Mouse (Mus musculus) kidney, postnatal 0 days (tissue): ENCODE data around the gene Prkd1. TPM values are rescaled to one million over a fixed set of nuclear protein-coding genes. Genes with fewer than 3 reads are reported as not detected.

ENCODE experiments used
- ATAC-seq: fragments of 200-750 bp; cut with Nextera tagmentation; replicated peaks from 2 replicates; pipeline ENCODE4 v1.8.0; 2017; ENCODE audit warnings: low read depth, moderate number of reproducible peaks, moderate TSS enrichment, moderate library complexity; ENCODE audit not compliant: low FRiP score
- DNase-seq: peaks from one replicate; pipeline ENCODE4 v3.0.0-alpha.2; 2016; ENCODE audit warnings: low spot score
- H3K27ac ChIP-seq: fragments of 300-500 bp; sonication (generic); 2 replicates; pipeline ENCODE4 v1.5.1; 2014; ENCODE audit warnings: mild to moderate bottlenecking
- H3K27me3 ChIP-seq: fragments of 300-500 bp; sonication (generic); 2 replicates; pipeline ENCODE4 v1.6.1; 2014; ENCODE audit warnings: low read length, mixed read lengths; ENCODE audit not compliant: insufficient read depth
- H3K36me3 ChIP-seq: fragments of 300-500 bp; sonication (generic); 2 replicates; pipeline ENCODE4 v1.6.1; 2014; ENCODE audit warnings: low read length, mixed read lengths; ENCODE audit not compliant: insufficient read depth
- H3K4me1 ChIP-seq: fragments of 300-500 bp; sonication (generic); replicated peaks from 2 replicates; pipeline ENCODE4 v1.6.1; 2014; ENCODE audit warnings: antibody characterized with exemption, low read length, mixed read lengths; ENCODE audit not compliant: insufficient read depth
- H3K4me2 ChIP-seq: fragments of 300-500 bp; sonication (generic); 2 replicates; pipeline ENCODE4 v1.6.1; 2014; ENCODE audit warnings: mild to moderate bottlenecking, low read length, moderate library complexity, mixed read lengths
- H3K4me3 ChIP-seq: fragments of 300-500 bp; sonication (generic); replicated peaks from 2 replicates; pipeline ENCODE4 v1.5.1; 2014; ENCODE audit warnings: low read depth, low read length
- H3K9ac ChIP-seq: fragments of 300-500 bp; sonication (generic); 2 replicates; pipeline ENCODE4 v1.6.1; 2014; ENCODE audit warnings: low read depth, low read length
- H3K9me3 ChIP-seq: fragments of 300-500 bp; sonication (generic); replicated peaks from 2 replicates; pipeline ENCODE4 v1.6.1; 2016; ENCODE audit warnings: low read length, inconsistent platforms, mixed read lengths
- CTCF ChIP-seq: IDR thresholded peaks from 2 replicates; pipeline ENCODE4 v1.5.1; 2016; ENCODE audit warnings: antibody characterized with exemption, low read depth, mild to moderate bottlenecking, moderate library complexity
- WGBS: fragments of 180-500 bp; shearing (Covaris S2); extraction: QIAGEN DNeasy Blood & Tissue Kit; methylation state at CpG from one replicate; pipeline ENCODE4 v1.1.7; 2014; 5-methylcytosine and 5-hydroxymethylcytosine counted together
- polyA plus RNA-seq: library from polyadenylated mRNA; unstranded; fragments of >200 nt; fragmentation: Nextera tagmentation; extraction: Ambion mirVana; gene quantifications from 2 replicates; pipeline ENCODE4 v1.2.1, GENCODE M21; 2015

The Prkd1 gene
- polyA plus RNA-seq, 1 experiment from 2014 or later: 5.5 TPM

DNA sequence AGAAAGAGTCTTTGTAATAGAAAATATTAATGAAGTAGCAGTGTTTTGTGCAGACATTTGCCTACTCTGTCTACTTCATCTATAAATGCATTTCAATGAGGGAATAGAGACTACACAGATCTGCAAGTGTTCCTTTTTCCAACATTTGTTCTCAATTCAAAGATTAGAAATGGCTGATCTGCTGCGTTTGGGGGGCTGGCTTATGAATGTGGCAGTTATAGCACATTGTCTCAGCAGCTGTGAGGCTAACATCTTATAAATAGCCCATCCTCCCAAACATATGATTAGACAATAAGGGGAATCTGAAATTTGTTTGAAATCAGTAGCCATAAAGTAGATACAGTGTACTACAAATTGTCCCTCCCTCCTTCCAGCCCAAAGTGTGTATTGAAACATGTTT is 83.7 kb downstream of the Prkd1 start:
- no peaks in the 10 kb centered on the region for H3K27me3 ChIP-seq
- ATAC-seq (no peak), DNase-seq (no peak)
- H3K36me3 ChIP-seq: no peaks in the 10 kb centered on the region
- no peaks in the 10 kb centered on the region for H3K9me3 ChIP-seq
- H3K4me2 ChIP-seq: no peak overlapping the region
- WGBS: 81% methylated on average over 1 of the region's 1 CpGs
- H3K4me3 ChIP-seq: no peak overlapping the region
- H3K4me1 ChIP-seq: no peaks in the 10 kb centered on the region
- H3K9ac ChIP-seq: no peak overlapping the region
- no peak overlapping the region for H3K27ac ChIP-seq
- TF ChIP-seq CTCF: no peak

GRCm38 (mm10) chr12:50560536-50560935 is 88.4 kb downstream of the Prkd1 start:
- Histone ChIP-seq H3K9me3 (no peaks in the 10 kb centered on the region), H3K36me3 (no peaks in the 10 kb centered on the region), H3K9ac (no peak overlapping the region), H3K4me2 (no peak overlapping the region), H3K27me3 (no peaks in the 10 kb centered on the region), H3K27ac (no peak overlapping the region), H3K4me3 (no peak overlapping the region), H3K4me1 (no peaks in the 10 kb centered on the region)
- 89% methylated on average over 1 of the region's 1 CpGs for WGBS
- TF ChIP-seq CTCF: no peak
- ATAC-seq (no peak), DNase-seq (no peak)

GRCm38 (mm10) chr12:50558231-50558630 is 90.7 kb downstream of the Prkd1 start:
- Histone ChIP-seq H3K4me3 (no peak overlapping the region), H3K4me2 (no peak overlapping the region), H3K4me1 (no peaks in the 10 kb centered on the region), H3K9me3 (no peaks in the 10 kb centered on the region), H3K27ac (no peak overlapping the region), H3K36me3 (no peaks in the 10 kb centered on the region), H3K9ac (no peak overlapping the region), H3K27me3 (no peaks in the 10 kb centered on the region)
- DNase-seq (peak; percentile 59), ATAC-seq (no peak)
- 39% methylated on average over 4 of the region's 4 CpGs for WGBS
- no peak for TF ChIP-seq CTCF

GRCm38 (mm10) chr12:50554214-50554613 is 94.7 kb downstream of the Prkd1 start:
- Histone ChIP-seq H3K9ac (no peak overlapping the region), H3K4me1 (no peaks in the 10 kb centered on the region), H3K4me2 (no peak overlapping the region), H3K4me3 (no peak overlapping the region), H3K9me3 (no peaks in the 10 kb centered on the region), H3K36me3 (no peaks in the 10 kb centered on the region), H3K27ac (no peak overlapping the region), H3K27me3 (no peaks in the 10 kb centered on the region)
- ATAC-seq: no peak
- TF ChIP-seq CTCF: no peak
- DNase-seq: no peak
- WGBS: 30% methylated on average over 3 of the region's 3 CpGs

DNA sequence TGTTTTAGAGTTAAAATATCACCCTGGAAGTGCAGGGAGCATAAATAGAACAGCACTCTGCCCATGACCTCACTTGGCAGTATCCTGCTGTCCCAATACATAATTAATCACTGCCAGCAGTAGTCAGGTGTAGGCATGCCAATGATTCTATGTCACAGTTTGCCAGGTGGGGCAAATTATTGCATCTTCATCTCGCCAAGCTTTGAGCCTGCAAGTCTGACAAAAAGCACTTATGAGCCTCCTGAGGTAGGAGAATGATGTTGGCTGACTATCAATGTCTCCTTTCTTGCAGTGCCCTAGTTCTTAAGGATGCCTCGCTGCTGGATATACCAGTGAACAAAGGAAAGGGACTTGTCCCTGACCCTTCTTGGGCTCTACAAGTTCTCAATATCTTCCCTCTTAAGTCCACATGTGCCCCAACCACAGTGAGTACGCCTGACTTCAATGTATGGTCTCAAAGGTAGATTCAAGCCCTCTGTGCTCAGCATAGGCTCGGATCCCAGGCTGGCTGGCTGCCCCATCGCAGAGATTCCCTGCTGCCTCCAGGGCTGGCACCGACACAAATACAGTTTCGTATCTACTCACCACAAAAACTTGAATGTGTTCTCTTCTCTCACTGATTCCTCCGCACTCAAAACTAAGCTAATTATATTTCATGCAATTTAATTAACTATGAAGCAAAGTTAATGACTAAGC is 98.9 kb downstream of the Prkd1 start:
- H3K9ac ChIP-seq: no peak overlapping the region
- H3K36me3 ChIP-seq: no peaks in the 10 kb centered on the region
- ATAC-seq (no peak), DNase-seq (no peak)
- H3K4me2 ChIP-seq: no peak overlapping the region
- H3K27ac ChIP-seq: no peak overlapping the region
- no peaks in the 10 kb centered on the region for H3K4me1 ChIP-seq
- WGBS: 83% methylated on average over 8 of the region's 8 CpGs
- H3K27me3 ChIP-seq: no peaks in the 10 kb centered on the region
- no peak overlapping the region for H3K4me3 ChIP-seq
- no peak for TF ChIP-seq CTCF
- H3K9me3 ChIP-seq: no peaks in the 10 kb centered on the region

DNA sequence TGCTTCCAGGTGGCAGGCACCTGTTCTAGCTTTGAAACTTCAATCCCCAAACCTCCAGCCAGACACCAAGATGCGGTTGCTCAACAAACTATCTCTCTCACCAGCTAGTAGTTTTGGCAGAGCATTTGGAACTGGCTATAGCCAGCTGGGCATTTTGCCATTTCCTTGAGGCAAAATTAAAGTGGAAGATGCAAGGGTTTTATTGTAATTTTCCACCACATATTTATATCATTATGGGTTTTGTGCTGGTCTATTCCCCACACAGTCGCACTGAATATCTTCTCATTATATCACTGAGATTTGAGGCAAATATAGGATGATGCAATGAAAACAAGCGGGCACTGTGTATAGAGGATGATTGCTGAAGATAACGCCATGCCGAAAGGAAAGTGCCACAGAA is 102.5 kb downstream of the Prkd1 start:
- Histone ChIP-seq H3K27ac (no peak overlapping the region), H3K4me2 (no peak overlapping the region), H3K27me3 (no peaks in the 10 kb centered on the region), H3K9me3 (no peaks in the 10 kb centered on the region), H3K4me3 (no peak overlapping the region), H3K36me3 (no peaks in the 10 kb centered on the region), H3K4me1 (no peaks in the 10 kb centered on the region), H3K9ac (no peak overlapping the region)
- DNase-seq (no peak), ATAC-seq (no peak)
- WGBS: 86% methylated on average over 5 of the region's 5 CpGs
- no peak for TF ChIP-seq CTCF

- no peak overlapping the region for H3K4me3 ChIP-seq
- no peaks in the 10 kb centered on the region for H3K9me3 ChIP-seq
- H3K36me3 ChIP-seq: no peaks in the 10 kb centered on the region
- H3K27ac ChIP-seq: no peak overlapping the region
- no peak for TF ChIP-seq CTCF
- ATAC-seq (no peak), DNase-seq (peak; percentile 5)
- H3K27me3 ChIP-seq: no peaks in the 10 kb centered on the region
- 69% methylated on average over 5 of the region's 5 CpGs for WGBS
- H3K4me2 ChIP-seq: no peak overlapping the region
- no peak overlapping the region for H3K9ac ChIP-seq
- H3K4me1 ChIP-seq: no peaks in the 10 kb centered on the region
These were observed 103.3 kb downstream of the Prkd1 start for GRCm38 (mm10) chr12:50545610-50545919.
